Mouse (Mus musculus): ENCODE data around the gene Pou2f1. TPM values are rescaled to one million over a fixed set of nuclear protein-coding genes. Genes with fewer than 3 reads are reported as not detected.

The Pou2f1 gene
- polyA plus RNA-seq, 1 experiment from 2014 or later, result 10.7 TPM

GRCm38 (mm10) chr1:165909471-165909870 lies 93.0 kb downstream of the Pou2f1 start:
- Histone ChIP-seq H3K4me2 (replicated peaks) (no peak overlapping the region), H3K4me3 (replicated peaks) (no peak overlapping the region), H3K27me3 (no peaks in the 10 kb centered on the region), H3K27ac (replicated peaks) (no peak overlapping the region), H3K9me3 (replicated peaks) (no peaks in the 10 kb centered on the region), H3K4me1 (no peaks in the 10 kb centered on the region), H3K9ac (no peak overlapping the region), H3K36me3 (peaks cover 15% of the 10 kb centered on the region; the same call in 1 of the 2 replicates)
- 95% methylated on average over 3 of the region's 3 CpGs for WGBS
- no peak for ATAC-seq (ENCODE audit: insufficient number of reproducible peaks, low FRiP score, low TSS enrichment, low read depth)

GRCm38 (mm10) chr1:165908806-165909205 lies 93.7 kb downstream of the Pou2f1 start:
- no peaks in the 10 kb centered on the region for H3K4me1 ChIP-seq
- no peak overlapping the region for H3K4me3 ChIP-seq (replicated peaks)
- no peaks in the 10 kb centered on the region for H3K27me3 ChIP-seq
- 78% methylated on average over 3 of the region's 3 CpGs for WGBS
- peaks cover 15% of the 10 kb centered on the region; the same call in 1 of the 2 replicates for H3K36me3 ChIP-seq
- no peak overlapping the region for H3K4me2 ChIP-seq (replicated peaks)
- H3K9me3 ChIP-seq (replicated peaks), result no peaks in the 10 kb centered on the region
- no peak for ATAC-seq (ENCODE audit: insufficient number of reproducible peaks, low FRiP score, low TSS enrichment, low read depth)
- no peak overlapping the region for H3K27ac ChIP-seq (replicated peaks)
- no peak overlapping the region for H3K9ac ChIP-seq

DNA sequence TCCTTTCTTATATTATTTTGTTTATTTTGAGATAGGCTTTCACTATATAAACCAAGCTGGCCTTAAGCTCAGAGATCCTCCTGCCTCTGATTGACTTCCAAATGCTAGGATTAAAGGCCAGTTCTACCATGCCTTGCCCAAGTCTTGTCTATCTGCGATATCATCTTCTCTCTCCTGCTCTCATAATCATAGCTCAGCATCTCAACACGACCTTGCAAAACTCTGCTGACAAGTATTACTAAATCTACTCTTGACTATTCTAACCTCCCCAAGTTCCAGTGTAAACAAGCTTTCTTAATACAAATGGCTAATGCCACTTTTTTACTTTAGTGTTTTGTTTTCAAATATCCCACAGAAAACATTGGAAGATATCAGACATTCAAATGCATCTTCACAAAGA lies 94.3 kb downstream of the Pou2f1 start:
- Histone ChIP-seq H3K27me3 (no peaks in the 10 kb centered on the region), H3K4me1 (no peaks in the 10 kb centered on the region), H3K4me3 (replicated peaks) (no peak overlapping the region), H3K36me3 (peaks cover 15% of the 10 kb centered on the region; the same call in 1 of the 2 replicates), H3K9ac (no peak overlapping the region), H3K27ac (replicated peaks) (no peak overlapping the region), H3K4me2 (replicated peaks) (no peak overlapping the region), H3K9me3 (replicated peaks) (no peaks in the 10 kb centered on the region)
- no peak for ATAC-seq (ENCODE audit: insufficient number of reproducible peaks, low FRiP score, low TSS enrichment, low read depth)
- WGBS, result 90% methylated on average over 2 of the region's 2 CpGs

- no peak overlapping the region for H3K4me2 ChIP-seq (replicated peaks)
- no peak overlapping the region for H3K9ac ChIP-seq
- no peak for ATAC-seq (ENCODE audit: insufficient number of reproducible peaks, low FRiP score, low TSS enrichment, low read depth)
- no peaks in the 10 kb centered on the region for H3K27me3 ChIP-seq
- peaks cover 16% of the 10 kb centered on the region for H3K36me3 ChIP-seq
- H3K4me1 ChIP-seq, result no peaks in the 10 kb centered on the region
- H3K9me3 ChIP-seq (replicated peaks), result no peaks in the 10 kb centered on the region
- WGBS, result 72% methylated on average over 1 of the region's 1 CpGs
- no peak overlapping the region for H3K4me3 ChIP-seq (replicated peaks)
- no peak overlapping the region for H3K27ac ChIP-seq (replicated peaks)
These were observed 98.9 kb downstream of the Pou2f1 start for GRCm38 (mm10) chr1:165903596-165903995.

GRCm38 (mm10) chr1:165891686-165892085 lies 110.8 kb downstream of the Pou2f1 start:
- no peaks in the 10 kb centered on the region for H3K9me3 ChIP-seq (replicated peaks)
- H3K27me3 ChIP-seq, result no peaks in the 10 kb centered on the region
- ATAC-seq (ENCODE audit: insufficient number of reproducible peaks, low FRiP score, low TSS enrichment, low read depth), result no peak
- 74% methylated on average over 2 of the region's 2 CpGs for WGBS
- H3K36me3 ChIP-seq, result peaks cover 33% of the 10 kb centered on the region
- H3K4me3 ChIP-seq (replicated peaks), result no peak overlapping the region
- H3K9ac ChIP-seq, result no peak overlapping the region
- H3K4me1 ChIP-seq, result no peaks in the 10 kb centered on the region
- H3K4me2 ChIP-seq (replicated peaks), result no peak overlapping the region
- H3K27ac ChIP-seq (replicated peaks), result no peak overlapping the region

DNA sequence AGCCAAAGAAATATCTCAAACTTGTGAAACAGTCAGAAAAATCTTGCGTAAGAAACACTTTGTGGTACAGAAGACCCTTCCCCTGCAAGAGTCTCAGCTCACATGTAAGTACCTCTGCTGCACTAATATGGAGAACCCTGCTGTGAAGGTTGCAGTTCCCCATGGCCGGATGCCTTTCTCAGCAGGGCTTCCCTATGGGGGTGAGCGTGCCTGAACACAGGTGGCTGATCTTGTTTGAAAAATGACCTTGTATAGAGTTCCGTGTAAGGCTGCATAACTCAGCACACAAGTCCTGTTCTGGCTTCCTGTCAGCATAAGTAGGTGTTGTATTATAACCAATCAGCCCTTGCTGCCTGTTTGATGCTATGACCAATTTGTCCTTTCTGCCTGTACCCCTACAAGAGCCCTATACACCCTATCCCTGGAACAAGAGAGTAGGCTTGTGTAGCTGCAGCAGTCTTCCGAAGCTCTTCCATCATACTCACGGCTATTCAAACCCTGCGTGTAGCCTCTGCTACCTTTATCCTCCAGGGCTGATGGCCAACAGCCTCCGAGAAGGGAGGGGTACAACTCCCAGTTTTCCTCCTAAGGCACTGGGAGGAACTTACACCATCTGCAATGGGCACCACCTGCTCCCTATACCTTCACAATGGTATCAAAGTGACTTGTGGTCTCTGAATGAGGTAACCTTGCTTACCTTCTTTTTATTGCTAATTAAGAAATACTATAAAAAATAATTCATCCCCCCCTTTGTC lies 120.2 kb downstream of the Pou2f1 start:
- no peak for ATAC-seq (ENCODE audit: insufficient number of reproducible peaks, low FRiP score, low TSS enrichment, low read depth)

GRCm38 (mm10) chr1:165878751-165879150 lies 123.7 kb downstream of the Pou2f1 start:
- Histone ChIP-seq H3K9me3 (replicated peaks) (no peaks in the 10 kb centered on the region), H3K27me3 (no peaks in the 10 kb centered on the region), H3K4me3 (replicated peaks) (no peak overlapping the region), H3K27ac (replicated peaks) (no peak overlapping the region), H3K4me1 (no peaks in the 10 kb centered on the region), H3K36me3 (peaks cover 19% of the 10 kb centered on the region), H3K9ac (no peak overlapping the region), H3K4me2 (replicated peaks) (no peak overlapping the region)
- ATAC-seq (ENCODE audit: insufficient number of reproducible peaks, low FRiP score, low TSS enrichment, low read depth), result no peak
- 95% methylated on average over 2 of the region's 2 CpGs for WGBS

More for the DNA sequence above, 120.2 kb downstream of the Pou2f1 start:
- Histone ChIP-seq H3K9me3 (replicated peaks) (no peaks in the 10 kb centered on the region), H3K27me3 (no peaks in the 10 kb centered on the region), H3K36me3 (peaks cover 14% of the 10 kb centered on the region), H3K27ac (replicated peaks) (no peak overlapping the region), H3K4me2 (replicated peaks) (no peak overlapping the region), H3K4me1 (no peaks in the 10 kb centered on the region), H3K9ac (no peak overlapping the region), H3K4me3 (replicated peaks) (no peak overlapping the region)
- 79% methylated on average over 8 of the region's 8 CpGs for WGBS

DNA sequence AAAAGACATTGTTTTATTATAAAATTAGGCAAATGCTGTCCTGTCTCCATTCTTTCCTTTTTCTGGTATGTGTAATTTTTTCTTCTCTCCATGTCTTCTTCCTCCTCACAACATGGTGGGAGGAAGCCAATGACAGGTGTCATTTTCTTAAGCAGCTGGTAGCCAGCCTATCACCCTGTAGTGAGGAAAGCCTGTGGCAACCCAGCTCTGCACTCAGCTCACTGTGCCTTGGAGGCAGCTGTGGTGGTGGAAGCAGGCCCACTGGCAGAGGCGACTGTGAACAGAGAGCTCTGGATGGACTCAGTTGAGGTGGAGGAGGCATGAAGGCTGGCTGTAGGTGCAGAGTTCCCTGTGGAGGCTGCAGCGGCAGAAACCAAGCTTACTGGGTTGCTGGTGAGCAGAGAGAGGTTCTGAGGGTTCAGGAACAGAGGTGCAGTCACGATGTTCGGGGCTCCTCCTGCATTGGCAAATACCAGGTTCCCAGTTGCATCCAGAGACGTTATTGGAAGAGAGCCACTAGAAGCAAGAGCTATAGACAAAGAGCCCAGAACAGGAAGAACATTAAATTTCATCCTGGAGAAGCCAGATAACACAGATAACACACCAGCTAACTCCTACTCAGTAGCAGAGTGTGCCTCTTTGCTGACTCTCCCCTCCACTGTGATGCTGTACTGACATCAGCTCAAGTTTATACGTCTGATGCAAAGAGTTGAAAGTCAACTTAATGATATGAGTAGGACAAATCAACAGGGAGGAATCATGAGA lies 126.8 kb downstream of the Pou2f1 start:
- H3K9me3 ChIP-seq (replicated peaks), result no peaks in the 10 kb centered on the region
- 87% methylated on average over 6 of the region's 6 CpGs for WGBS
- no peak for ATAC-seq (ENCODE audit: insufficient number of reproducible peaks, low FRiP score, low TSS enrichment, low read depth)
- no peak overlapping the region for H3K4me3 ChIP-seq (replicated peaks)
- H3K9ac ChIP-seq, result no peak overlapping the region
- H3K27ac ChIP-seq (replicated peaks), result no peak overlapping the region
- no peaks in the 10 kb centered on the region for H3K4me1 ChIP-seq
- no peak overlapping the region for H3K4me2 ChIP-seq (replicated peaks)
- H3K36me3 ChIP-seq, result peaks cover 19% of the 10 kb centered on the region
- H3K27me3 ChIP-seq, result no peaks in the 10 kb centered on the region

DNA sequence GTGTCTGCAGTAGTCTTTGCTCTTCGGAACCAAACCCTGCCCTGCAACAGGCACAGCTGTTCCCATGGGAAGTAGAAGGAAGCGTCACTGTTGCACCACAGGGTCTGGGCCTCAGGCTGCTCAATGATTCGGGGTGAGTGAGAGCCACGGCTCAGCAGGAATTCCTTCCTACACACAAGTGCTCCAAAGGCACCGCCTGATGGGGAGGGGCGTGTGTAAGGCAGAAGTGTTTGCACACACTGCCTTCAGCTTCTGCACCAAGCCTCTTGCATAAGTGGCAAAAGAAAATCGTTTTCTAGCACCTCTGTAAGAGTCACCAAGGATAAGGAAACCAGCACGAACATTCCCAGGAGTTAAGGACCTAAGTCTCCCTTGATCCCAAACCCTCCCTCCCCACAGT lies 127.8 kb downstream of the Pou2f1 start:
- H3K9ac ChIP-seq, result no peak overlapping the region

DNA sequence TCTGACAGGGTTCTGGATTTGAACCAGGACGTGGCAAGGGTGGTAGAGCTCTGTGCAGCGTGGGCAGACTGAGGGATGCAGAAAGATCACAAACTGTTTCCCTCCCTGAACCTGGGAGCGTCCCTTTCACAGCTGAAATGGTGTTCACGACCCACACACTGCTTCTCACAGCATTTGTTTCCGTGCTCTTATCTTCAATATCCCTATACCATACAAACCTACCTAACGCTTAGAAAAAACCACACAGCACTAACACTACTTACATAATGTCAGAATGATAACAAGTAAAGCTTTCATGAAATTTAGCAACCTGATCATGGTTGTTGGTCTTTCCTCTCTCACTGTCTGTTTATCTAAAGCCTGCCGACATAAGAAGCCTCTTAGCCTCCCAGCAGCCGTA lies 133.8 kb downstream of the Pou2f1 start:
- WGBS, result 89% methylated on average over 8 of the region's 8 CpGs

More for the DNA sequence above, 127.8 kb downstream of the Pou2f1 start:
- Histone ChIP-seq H3K4me1 (no peaks in the 10 kb centered on the region), H3K27me3 (no peaks in the 10 kb centered on the region), H3K9me3 (replicated peaks) (no peaks in the 10 kb centered on the region), H3K4me3 (replicated peaks) (no peak overlapping the region), H3K36me3 (peaks cover 14% of the 10 kb centered on the region), H3K4me2 (replicated peaks) (no peak overlapping the region), H3K27ac (replicated peaks) (no peak overlapping the region)
- no peak for ATAC-seq (ENCODE audit: insufficient number of reproducible peaks, low FRiP score, low TSS enrichment, low read depth)
- WGBS, result 49% methylated on average over 8 of the region's 8 CpGs

GRCm38 (mm10) chr1:165866630-165867280 lies 135.7 kb downstream of the Pou2f1 start:
- H3K9ac ChIP-seq, result no peak overlapping the region
- no peaks in the 10 kb centered on the region for H3K9me3 ChIP-seq (replicated peaks)
- no peak overlapping the region for H3K4me3 ChIP-seq (replicated peaks)
- 68% methylated on average over 5 of the region's 5 CpGs for WGBS
- H3K4me1 ChIP-seq, result peaks cover 6% of the 10 kb centered on the region
- H3K4me2 ChIP-seq (replicated peaks), result no peak overlapping the region
- no peak for ATAC-seq (ENCODE audit: insufficient number of reproducible peaks, low FRiP score, low TSS enrichment, low read depth)
- no peak overlapping the region for H3K27ac ChIP-seq (replicated peaks)
- H3K27me3 ChIP-seq, result no peaks in the 10 kb centered on the region
- H3K36me3 ChIP-seq, result no peaks in the 10 kb centered on the region

More for the DNA sequence above, 133.8 kb downstream of the Pou2f1 start:
- H3K27ac ChIP-seq (replicated peaks), result no peak overlapping the region
- H3K27me3 ChIP-seq, result no peaks in the 10 kb centered on the region
- H3K9me3 ChIP-seq (replicated peaks), result no peaks in the 10 kb centered on the region
- no peak overlapping the region for H3K9ac ChIP-seq
- H3K36me3 ChIP-seq, result no peaks in the 10 kb centered on the region
- H3K4me3 ChIP-seq (replicated peaks), result no peak overlapping the region
- H3K4me1 ChIP-seq, result peaks cover 6% of the 10 kb centered on the region
- H3K4me2 ChIP-seq (replicated peaks), result no peak overlapping the region
- no peak for ATAC-seq (ENCODE audit: insufficient number of reproducible peaks, low FRiP score, low TSS enrichment, low read depth)

All from embryonic facial prominence, embryonic 15.5 days (tissue).